Mouse (Mus musculus) embryo, embryonic 11.5 days (tissue): ENCODE measurements around the gene Rbks.
A peak's percentile ranks its signal among the peaks of the same experiment; 100 is the strongest.
"Not testable (repeated sequence)": the region's sequence is repeated elsewhere in the genome, so short reads cannot be mapped to it uniquely, and the experiment has no call there.

Experiments used
- DNase-seq: peaks from one replicate; pipeline ENCODE4 v3.0.0-alpha.2; 2012; ENCODE audit warnings: low read depth, low spot score

Gene Rbks

GRCm38 (mm10) chr5:31627117-31627516 is 70.3 kb downstream of the Rbks start:
- DNase-seq, result no peak

DNA sequence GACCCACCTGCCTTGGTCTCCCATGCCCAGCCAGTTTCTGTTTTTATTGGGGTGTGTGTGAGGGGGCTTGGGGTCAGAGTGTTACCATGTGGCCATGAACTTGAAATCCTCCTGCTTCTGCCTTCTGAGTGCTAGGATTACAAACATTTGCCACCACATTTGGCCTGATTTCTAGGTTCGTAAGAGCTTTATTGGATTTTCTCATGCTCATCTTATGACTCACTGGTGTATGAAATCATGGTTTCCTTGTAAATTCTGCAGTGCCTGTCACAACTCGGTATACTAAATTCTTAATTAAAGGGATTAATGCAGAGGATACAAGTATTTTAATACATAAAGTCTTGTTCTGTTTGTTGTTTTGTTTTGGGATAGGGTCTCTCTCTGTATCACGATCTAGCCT is 77.1 kb downstream of the Rbks start:
- DNase-seq, result no peak

DNA sequence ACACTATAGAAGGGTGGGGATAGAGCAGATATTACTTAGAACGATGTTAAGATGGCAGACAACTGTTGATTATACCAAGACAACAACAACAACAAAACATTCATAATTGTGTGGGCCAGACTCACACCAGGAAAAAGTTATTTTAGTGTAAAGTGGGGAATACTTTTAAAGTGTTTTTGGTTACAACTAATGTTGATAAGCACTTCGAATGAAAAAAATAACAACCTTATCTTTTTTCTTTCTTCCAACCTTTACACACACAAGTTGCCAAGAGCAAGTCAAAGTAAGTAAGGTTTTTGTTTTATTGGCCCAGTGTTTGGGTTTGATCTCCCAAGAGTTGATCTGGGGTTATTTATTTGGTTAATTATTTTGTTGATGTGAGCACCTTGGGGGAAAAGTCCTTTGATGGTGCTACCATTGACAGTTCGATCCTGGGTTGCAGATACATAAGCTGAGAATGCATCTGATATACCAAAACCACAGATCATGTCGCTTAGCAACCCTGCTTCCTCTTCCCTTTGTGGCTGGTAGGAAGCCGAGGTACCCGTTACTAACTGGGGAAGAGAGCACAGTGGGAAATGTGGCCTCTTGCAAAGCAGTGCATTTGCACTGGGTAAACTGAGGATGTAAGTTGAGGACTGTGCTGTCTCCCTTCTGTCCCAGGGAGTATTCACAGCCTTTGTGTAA is 82.9 kb downstream of the Rbks start:
- no peak for DNase-seq

DNA sequence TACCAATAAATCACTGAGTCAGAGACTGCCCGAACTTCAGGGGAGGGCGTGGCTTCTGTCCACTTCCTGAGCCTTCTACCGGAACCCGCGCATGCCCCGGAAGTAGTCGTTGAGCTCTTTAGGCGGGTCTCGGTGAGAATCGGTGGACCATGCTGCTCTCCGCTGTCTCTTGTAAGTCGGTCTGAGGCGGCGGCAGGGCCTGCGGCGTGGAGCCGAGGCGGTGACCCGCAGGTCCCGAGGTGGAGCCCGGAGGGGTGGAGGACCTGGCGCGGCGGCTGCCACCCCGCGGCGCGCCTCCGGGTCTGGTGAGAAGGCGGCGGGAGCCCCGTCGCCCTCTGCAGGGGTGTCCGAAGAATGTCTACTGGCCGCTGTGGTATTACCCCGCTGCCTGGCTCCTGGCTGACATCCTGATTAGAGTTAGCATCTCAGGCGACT is 83.6 kb downstream of the Rbks start:
- DNase-seq, result peak; percentile 72

DNA sequence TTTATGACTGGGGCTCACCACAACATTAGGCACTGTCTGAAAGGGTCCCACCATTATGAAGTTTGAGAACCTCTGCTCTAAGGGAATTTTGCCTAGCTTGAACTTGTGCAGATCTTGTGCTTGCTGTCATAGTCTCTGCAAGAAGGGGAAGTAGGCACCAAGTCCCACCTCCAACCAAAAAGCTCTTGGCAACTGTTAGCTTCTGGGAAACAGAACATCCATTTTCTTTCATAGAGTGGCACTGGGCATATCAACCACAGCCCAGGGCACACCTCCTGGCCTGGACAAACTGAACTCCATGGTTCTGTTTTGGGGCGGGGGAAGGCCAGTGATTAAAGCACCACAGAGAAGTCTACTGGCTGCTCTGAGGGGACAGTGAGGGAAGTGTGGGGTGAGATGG is 86.2 kb downstream of the Rbks start:
- DNase-seq, result no peak

- no peak for DNase-seq
Observed at GRCm38 (mm10) chr5:31610376-31611086, 86.9 kb downstream of the Rbks start.

DNA sequence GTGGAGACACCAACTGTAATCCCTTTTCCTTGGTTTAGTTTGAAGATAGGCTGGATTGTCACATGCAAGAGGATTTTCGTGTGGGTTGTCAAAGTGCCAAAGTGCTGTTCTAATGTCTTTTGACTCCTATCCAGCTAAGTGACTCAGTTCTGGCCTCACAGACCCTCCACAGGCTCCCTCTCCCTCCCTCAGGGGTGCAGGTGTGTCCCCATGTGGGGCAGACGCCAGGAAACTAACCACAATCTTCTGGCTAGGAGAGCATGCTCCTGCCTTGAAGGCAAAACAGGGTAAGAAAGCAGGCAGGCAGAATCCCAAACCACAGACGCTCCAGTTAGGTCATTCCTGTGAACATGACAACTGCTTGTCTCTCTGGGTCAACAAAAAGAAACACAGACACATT is 91.3 kb downstream of the Rbks start:
- DNase-seq, result no peak

- DNase-seq, result no peak
Observed at GRCm38 (mm10) chr5:31603766-31604165, 93.7 kb downstream of the Rbks start.

DNA sequence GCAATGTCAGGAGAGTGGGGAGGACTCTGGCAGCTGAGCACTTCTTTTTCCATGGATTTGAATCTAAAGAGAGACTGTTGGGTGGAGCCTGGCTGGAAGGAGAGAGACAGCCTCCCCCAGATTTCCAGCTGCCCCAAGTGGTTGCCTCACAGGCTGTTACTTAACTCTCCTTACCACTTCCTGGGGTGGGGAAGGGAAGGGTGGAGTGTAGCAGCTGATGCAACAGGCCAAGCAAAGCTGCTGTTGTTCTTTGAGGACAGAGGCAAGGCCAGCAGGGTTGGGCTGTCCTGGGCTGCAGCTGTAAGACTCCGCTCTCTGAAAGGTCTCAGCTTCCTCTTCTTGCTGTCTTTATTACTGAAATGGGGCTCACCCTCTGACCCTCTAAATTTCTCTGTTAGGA is 95.0 kb downstream of the Rbks start:
- no peak for DNase-seq

DNA sequence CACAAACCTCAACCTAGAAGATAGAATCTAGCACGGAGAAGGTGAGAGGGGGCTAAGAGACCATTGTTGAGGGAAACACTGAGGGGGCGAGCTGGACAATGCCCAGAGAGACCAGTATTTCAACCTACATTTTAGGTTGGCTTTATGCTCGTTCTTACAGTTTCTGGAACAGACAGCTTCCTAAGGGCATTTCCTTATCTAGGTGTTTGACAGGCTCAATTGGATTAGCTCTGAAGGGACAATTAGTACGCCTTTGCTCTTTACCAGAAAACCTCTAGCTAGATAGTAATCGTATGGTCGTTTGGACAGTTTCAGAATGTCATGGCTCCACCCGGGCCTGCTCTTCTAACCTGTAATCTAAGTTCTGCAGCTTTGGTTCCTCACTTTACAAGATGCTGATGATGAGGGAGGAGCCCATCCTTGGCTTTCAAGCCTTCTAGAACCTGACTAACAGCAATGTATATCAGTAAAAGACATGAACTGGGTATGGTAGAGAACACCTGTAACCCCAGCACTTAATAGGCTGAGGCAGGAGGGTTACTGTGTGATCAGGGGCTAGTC is 96.2 kb downstream of the Rbks start:
- no peak for DNase-seq

GRCm38 (mm10) chr5:31599161-31599560 is 98.3 kb downstream of the Rbks start:
- DNase-seq, result no peak

- DNase-seq, result no peak
Observed at GRCm38 (mm10) chr5:31598579-31598978, 98.8 kb downstream of the Rbks start.

DNA sequence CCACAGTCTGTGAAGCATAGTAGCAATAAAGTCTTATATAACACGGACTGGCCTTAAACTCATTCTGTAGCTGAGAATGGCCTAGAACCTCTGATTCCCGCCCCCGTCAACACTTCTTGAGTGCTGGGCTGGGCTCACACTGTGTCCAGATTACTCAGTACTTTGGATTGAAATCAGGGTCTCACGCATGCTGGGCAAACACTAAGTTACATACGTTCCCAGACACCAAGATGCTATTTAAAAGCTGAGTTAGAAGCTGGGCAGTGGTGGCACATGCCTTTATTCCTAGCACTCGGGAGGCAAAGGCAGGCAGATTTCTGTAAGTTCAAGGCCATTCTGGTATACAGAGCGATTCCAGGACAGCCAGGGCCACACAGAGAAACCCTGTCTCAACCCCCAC is 99.3 kb downstream of the Rbks start:
- DNase-seq, result no peak

DNA sequence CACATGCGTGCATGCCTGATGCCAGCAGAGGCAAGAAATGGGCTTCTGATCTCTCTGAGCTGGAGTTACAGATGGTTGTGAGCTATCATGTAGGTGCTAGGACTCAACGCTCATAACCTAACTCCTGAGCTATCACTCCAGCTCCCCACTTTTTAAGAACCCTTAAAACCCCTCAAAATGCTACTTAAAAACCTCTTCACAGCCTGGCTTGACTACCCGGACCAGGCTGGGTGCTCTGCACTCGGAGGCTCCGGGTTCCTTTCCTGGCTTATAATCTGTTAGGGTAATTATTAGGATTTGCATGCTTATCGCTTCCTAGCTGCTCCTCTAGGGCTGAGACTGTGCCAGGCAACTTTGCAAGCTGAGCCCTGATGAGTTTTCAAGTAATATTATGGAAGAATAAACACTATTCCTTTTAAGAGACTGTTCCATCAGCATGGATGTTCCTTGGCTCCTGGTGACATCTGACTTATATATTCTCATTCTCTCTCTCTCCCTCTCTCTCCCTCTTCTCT is 99.9 kb downstream of the Rbks start:
- DNase-seq, result no peak

GRCm38 (mm10) chr5:31596481-31597429 is 100.7 kb downstream of the Rbks start, which contains the start of gene Mrpl33:
TSS of gene Mrpl33 (plus strand) at chr5:31596935.
- no peak for DNase-seq

DNA sequence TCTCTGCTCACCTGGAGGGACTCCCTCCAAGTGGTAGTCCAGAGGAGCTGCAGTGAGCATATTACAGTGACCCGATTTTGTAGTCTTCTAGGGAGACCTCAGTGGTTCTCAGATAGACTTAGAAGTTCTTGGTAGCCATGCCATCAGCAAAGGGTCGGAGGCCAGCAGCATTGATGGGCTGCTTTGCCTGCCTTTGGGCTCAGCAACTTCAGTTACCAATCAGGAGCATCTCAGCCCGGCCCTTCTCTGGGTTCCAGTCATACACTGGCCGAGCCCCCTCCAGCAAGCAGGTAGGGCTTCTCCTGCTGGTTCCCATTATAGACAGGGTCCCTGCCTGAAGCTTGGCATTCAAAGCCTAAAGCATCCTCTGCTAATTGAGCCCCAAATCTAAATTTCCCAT is 101.6 kb downstream of the Rbks start:
- DNase-seq, result no peak

DNA sequence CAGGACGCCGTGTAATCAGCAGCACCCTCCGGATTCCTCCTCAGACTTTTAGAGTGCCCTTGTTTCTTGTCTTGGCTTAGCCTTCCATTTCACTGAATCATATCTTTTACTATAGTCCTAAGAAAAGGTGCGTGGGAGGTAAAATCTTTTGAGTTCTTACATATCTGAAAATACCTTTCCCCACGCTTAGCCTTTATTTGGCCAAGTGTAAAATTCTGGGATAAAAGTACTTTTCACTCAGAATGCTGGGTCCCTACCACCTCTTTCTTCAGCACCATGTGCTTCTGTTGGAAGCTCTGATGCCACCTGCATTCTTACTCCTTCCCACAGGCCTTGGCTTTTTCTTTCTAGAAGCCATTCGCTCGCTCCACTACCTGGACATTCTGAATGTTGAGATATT is 106.3 kb downstream of the Rbks start:
- DNase-seq, result no peak

- DNase-seq, result no peak
Observed at GRCm38 (mm10) chr5:31589711-31590319, 107.6 kb downstream of the Rbks start.

DNA sequence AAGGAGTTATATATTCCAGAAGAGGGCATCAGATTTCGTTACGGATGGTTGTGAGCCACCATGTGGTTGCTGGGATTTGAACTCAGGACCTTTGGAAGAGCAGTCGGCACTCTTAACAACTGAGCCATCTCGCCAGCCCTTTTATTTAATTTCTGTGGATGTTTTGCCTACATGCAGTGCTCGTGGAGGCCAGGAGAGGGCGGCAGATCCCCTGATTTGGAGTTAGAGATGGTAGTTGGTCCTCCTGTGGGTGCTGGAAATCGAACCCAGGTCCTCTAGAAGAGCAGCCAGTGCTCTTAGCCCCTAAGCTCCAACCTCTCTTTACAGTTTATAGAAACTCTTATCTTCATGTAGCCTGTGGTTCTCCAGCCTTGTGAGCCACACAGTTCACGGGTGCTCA is 108.8 kb downstream of the Rbks start:
- DNase-seq, result not testable (repeated sequence)

DNA sequence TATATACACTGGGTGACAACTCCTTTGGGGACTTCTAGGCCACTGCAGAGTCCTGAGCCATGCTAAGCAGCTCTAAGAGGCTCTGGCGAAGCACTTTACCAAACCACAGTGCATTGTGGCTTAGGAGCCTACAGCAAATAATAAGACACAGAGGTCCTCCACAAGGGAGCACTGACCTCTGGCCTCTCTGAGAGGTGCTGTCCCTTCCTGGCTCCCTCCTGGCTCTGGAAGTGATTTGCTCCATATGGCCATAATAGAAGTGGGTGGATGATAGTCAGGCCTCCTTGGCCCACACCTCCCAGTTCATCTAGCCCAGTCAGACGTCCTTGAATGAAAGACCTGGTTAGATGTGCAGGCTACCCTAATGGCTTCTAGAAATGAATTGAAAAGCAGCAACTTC is 109.4 kb downstream of the Rbks start:
- DNase-seq, result no peak

GRCm38 (mm10) chr5:31585526-31585925 is 111.9 kb downstream of the Rbks start:
- no peak for DNase-seq
